Mouse (Mus musculus) gastrocnemius, postnatal 4 days (tissue): ENCODE measurements at regions not wholly inside any gene's neighbourhood (a gene's known extent, or its start where the extent isn't known, plus 50 kb on each side); places are given as distances from the start of the nearest gene placed in this dataset.

Experiments used
- DNase-seq, 2 experiments: peaks; one replicate each; pipeline ENCODE4 v3.0.0; 2021 to 2022; ENCODE audit warnings: low spot score in 2 of 2, mixed read lengths in 2 of 2

DNA sequence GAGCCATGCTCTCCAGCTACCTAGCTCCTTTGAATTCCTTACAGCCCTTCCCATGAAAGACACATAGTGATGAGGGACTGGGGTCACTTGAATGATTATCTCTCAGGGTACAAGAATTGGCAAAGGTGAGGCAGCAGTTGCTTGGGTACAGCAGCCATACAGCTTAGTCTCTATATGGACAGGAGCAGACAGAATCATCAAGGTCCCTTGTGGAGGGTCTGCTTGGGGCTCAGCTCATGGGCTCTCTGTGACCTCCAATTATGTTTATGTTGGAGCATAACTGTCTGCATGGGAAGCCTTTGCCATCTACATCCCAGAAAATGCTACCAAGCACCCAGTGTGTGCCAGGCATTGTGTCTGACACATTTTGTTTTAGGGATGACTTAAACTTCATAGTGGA, 118.4 kb upstream of the Lhcgr start:
- DNase-seq: no peak

DNA sequence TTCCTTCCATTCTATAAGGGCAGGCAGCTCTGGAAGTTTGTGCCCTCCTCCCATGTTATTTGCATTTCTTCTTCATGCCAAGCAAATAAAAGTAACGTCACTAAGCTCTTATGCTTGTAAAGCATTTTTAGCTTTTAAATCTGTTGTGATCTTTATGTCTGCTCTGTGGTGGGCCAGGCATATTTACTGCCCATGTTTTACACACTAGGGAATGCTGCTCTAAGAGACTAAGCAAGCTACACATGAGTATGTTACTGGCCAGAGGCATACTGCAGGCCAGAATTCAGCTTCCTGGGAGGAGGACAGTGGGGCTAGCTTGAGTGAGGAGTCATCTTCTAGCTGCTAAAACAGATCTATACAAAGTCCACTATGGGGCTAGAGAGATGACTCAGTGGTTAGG, 110.0 kb upstream of the Lhcgr start:
- no peak for DNase-seq

DNA sequence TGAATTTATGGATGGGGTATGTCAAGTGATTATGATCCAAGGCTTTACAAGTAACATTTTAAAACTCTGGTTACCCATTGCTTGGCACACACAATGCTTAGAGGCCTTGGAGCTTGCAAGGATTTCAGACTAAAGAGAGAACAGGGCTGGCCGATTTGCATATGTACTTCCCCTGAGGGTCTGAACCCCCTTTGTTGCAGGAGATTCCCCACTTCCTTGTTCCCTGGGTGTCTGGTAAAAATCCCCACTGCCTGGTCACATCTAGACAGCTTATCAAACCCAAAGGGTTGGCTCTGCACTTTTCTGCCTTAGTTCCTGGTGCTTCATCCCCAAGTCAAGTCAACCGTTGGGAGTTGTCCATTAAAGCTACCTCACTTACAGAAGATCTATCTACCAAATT, 109.1 kb upstream of the Lhcgr start:
- no peak for DNase-seq

DNA sequence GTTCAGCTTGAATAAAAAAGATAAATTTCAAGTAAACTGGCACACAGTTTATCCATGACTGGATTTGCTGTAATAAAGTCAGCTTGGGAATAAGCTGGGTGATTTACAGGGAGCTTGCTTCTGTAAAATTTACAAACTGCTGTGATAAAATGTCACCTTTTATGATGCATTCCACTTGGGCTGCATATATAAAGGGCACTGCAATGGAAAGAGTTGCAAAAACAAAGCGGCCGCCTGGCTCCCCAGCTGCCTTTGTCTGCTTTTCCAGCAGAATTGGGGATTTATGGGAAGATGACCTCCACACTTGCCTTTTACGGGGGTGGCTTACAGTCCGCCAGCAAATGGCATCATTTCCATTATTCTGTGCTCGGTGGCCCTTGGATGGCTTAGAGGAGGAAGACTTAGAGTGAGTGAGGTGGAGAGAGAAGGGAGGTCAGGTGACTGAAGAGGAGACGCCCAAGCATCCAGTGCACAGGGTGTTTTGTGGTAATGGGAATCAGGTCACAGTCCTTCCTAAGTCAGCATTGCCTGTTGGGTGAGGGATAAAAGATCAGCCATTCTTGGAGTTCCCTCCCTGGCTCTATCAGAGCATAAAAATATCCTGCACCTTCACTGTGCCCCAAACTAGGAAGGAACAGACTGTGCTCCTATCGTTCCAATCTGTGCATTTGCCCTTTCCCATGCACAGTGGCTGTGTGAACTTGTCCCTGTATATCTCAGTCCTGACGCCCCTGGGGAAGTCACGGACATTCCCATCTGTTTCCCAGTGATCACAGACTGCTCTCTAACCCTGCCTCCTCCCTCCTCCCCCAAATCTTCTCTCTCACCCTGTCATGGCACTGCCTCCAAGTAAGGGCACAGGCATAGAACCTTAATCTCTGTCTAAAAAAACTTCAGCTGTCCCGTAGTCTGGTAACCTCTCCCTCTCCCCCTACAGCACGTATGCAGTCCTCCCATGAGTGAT, 107.2 kb upstream of the Lhcgr start:
- no peak for DNase-seq

DNA sequence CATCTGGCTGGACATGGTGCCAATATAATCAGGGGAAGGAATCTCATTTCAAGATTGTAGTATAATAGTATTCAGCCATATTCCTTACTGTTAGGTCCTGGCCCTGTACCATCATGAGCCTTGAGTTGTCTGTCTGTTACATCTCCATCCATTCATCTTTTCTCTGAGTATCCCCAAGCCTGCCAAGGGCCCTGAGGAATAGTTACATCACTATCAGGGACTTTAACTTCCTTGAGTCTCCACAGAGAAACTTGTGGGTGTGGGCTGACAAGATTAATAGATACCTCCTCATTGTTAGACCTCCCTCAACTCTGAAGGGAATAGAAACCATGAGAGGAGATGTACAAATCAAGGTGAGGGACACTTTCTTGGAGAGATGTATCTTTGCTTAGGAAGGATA, 101.7 kb upstream of the Lhcgr start:
- DNase-seq: no peak

DNA sequence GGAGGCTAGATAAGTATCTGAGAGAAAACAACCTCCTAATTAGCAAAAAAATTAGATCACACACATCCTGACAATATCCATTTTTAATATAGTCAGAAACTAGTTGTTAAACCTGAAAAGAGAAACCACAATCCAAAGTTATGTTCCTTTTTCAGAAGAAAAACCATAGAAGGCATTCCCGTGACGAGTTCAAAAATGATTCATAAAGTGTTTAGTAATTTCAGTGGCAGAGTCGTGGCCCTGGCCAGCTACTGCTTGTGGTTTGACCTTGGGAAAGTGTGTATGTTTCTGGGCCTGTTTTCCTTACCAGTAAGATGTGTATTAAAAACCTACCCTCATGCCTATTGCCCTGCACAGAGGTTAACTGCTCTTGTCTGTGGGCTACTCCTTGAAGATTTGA, 93.7 kb upstream of the Lhcgr start:
- no peak for DNase-seq

DNA sequence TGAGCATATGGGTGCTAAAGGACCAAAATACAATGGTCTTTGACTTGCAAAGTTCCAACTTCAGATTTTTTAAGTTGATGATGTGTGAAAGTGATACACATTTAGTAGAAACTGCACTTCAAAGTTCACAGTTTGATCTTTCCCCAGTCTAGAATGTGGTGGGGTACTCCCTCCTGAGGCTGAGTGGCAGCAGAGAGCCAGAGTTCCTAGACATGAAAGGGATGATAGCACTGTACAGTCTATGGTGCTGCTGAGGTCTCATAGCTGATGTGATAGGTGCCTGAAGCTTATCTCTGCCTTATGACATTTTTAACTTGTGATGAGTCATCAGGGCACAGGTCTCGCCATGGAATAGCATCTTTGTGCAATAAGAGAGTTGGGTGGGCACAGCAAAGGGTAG, 87.9 kb upstream of the Lhcgr start:
- no peak for DNase-seq

DNA sequence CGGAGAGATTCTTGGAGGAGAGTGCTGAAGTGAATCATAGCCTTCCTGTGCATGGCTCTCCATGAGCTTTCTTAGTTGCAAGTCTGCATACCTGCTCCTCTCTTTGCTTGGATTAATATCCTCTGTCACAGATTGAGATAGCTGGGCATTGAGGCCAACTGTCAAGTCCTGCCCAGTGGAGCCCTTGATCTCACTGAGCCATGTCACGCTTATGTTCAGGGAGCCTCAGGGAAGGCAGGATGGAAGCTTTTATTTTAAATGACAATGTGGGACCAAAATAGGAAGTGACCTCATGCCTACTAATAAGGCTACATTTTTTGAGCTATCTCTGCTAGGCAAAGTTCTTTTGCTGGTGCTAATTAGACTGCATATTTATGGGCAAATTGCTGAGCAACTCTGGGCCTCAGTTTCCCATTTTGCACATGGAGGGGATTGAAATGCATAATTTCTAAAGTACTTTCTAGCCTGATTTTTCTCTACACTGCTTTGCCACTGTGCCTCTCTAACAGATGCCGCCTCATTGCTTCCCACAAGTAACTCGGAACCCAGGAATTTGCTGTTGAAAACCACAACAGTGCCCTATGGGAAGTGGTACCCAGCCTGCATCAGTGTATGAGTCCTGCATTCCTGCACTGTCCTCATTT, 78.7 kb upstream of the Lhcgr start:
- DNase-seq: no peak

DNA sequence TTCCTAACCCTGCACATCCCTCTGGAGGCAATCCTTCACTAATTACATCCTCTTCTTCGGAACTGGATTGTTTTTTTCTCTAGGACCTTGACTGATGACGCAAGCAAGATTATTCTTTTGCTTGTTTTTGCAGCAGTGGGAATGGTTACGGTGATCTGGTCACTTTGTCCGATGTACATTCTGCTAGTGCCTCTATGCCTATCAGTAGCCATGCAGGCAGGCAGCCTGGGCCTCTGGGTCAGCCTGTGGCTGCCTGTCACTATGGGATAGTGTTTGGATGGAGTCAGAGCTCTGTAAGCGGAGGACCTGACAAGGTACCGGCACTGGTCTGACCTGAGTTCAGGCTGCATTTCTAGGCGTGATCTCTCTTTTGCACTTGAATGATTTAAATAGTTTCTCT, 72.8 kb upstream of the Lhcgr start:
- no peak for DNase-seq

DNA sequence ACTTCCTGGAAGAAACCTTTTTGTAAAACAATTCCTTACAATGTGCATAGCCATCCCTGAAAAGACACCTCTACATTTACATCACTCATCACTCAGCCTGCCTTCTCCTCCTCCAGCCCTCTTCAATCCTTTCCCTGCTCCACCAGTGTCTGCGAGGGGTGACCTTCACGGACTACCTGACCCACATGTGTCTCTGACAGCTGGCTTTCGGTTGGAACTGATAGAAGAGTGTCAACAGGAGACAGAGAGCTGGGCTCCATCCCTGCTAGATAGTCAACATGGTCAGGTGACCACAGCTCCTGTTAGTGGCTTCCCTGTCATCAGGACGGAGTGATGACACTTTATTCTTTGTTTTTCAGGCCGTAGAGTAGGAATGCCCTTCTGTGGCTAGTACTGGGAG, 72.4 kb upstream of the Lhcgr start:
- no peak for DNase-seq

DNA sequence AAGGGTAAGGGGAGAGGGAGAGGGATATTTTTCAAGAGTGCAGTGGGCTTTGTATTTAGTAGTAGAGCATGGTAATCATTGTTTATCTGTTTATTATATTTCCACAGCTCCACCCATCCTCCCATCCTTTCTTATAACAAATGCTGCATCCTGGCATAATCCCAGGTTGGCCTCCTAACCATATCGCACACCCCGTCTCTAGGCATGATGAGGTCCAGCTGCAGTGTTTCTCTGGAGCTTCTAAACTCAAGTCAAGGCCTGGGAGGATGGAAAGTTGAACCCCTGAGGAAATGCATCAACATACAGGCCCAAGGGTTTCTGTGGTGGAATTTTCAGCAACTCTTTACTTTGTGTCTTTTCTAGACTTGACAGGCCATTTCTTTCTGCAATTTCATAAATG, 69.3 kb upstream of the Lhcgr start:
- DNase-seq: no peak

DNA sequence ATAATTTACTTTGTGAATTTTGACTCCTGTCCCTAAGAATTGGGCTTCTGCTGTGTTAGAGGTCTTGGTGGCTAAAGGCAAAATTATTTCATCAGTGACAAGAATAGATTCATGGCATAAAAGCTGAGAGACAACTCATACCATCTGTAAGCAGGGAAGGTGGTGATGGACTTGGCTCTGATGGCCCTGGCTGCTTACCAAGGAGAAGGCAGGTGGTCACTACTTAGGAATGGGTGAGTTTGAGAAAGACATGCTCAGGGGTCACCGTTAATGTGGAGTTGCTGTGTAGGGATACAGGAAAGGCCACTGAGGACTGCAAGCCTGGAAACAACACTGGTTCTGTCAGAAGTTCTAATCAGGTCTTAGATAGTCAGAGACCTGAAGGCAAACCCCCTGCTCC, 68.8 kb upstream of the Lhcgr start:
- no peak for DNase-seq

DNA sequence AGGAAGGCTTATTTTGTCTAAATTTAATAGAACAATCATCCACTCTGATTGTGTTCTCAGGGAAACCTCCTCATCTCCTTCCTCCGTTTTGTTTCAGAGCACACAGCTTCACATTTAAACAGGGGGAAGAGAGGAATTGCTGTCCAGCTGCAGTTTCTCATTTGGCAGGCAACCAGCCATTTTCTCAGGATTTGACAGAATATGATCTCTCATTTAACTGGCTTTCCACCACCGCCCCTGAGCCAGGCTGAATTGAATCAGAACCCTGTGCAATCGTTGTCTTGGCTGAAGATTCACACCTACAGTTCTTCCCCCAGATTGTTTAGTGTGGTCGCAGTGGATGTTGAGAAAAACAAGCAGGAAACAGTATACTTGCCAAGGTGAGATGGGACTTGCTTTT, 66.9 kb upstream of the Lhcgr start:
- peak in 1 of 2 experiments; percentile 33 for DNase-seq

DNA sequence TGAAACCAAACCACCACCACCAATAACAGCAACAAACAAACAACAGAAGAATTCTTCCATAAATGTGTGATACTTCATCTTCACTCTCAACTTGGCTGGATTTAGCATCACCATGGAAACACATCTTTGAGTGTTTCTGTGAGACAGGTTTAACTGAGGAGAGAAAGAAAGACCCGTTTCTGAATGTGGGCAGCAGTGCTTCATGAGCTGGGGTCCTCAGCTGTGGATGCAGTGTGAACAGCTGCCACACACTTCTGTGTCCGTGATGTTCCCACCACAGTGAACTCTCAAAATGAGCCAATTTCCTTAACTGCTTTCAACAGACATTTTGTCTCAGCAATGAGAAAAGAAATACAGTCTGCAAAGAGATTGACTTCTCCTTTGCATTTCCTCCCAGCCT, 55.5 kb upstream of the Lhcgr start:
- no peak for DNase-seq

DNA sequence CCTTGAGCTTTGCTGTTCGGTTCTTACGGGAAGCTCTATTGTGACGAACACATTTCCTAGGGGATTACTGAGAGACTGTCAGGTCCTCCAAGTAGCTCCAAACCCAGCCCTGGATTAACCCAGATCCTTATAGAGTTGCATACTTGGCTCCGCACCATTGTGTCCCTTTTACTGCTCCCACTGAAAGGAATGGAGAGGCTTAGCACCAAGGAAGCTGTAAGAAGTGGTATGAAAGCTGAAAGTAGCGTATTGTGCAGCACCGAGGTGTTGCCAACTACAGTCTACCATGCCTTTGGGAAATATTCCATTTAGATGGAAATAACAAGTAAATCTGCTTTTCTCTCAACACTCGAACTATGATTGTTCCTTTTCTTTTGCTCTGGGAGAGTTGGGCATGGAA, 53.5 kb upstream of the Lhcgr start:
- no peak for DNase-seq
